Mouse (Mus musculus) midbrain, embryonic 10.5 days (tissue): ENCODE measurements around the gene Thtpa. TPM values are rescaled to one million over a fixed set of nuclear protein-coding genes. Genes with fewer than 3 reads are reported as not detected.

Experiments
- DNase-seq: peaks from one replicate; pipeline ENCODE4 v3.0.0-alpha.2; 2017; ENCODE audit warnings: low spot score
- H3K27ac ChIP-seq: fragments of 300-500 bp; sonication (generic); replicated peaks from 2 replicates; pipeline ENCODE4 v1.5.1; 2016; ENCODE audit warnings: mild to moderate bottlenecking
- H3K27me3 ChIP-seq: fragments of 300-500 bp; sonication (generic); 2 replicates; pipeline ENCODE4 v1.6.1; 2016; ENCODE audit warnings: low read depth, mild to moderate bottlenecking; ENCODE audit not compliant: poor library complexity, severe bottlenecking
- H3K36me3 ChIP-seq: fragments of 300-500 bp; sonication (generic); 2 replicates; pipeline ENCODE4 v1.6.1; 2016; ENCODE audit warnings: mild to moderate bottlenecking, moderate library complexity
- H3K4me1 ChIP-seq: fragments of 300-500 bp; sonication (generic); 2 replicates; pipeline ENCODE4 v1.6.1; 2016
- H3K4me3 ChIP-seq: fragments of 300-500 bp; sonication (generic); 2 replicates; pipeline ENCODE4 v1.5.1; 2016; ENCODE audit warnings: mild to moderate bottlenecking, moderate library complexity
- H3K9me3 ChIP-seq: fragments of 300-500 bp; sonication (generic); replicated peaks from 2 replicates; pipeline ENCODE4 v1.6.1; 2016; ENCODE audit warnings: mild to moderate bottlenecking
- WGBS: fragments of 180-500 bp; shearing (Covaris S2); methylation state at CpG from one replicate; pipeline ENCODE4 v1.1.7; 2016; 5-methylcytosine and 5-hydroxymethylcytosine counted together
- polyA plus RNA-seq: library from polyadenylated mRNA; unstranded; fragments of >200 nt; fragmentation: Nextera tagmentation; extraction: Ambion mirVana; gene quantifications from 2 replicates; pipeline ENCODE4 v1.2.1, GENCODE M21; 2016

Thtpa gene
- polyA plus RNA-seq, 1 experiment from 2014 or later = 28.1 TPM

DNA sequence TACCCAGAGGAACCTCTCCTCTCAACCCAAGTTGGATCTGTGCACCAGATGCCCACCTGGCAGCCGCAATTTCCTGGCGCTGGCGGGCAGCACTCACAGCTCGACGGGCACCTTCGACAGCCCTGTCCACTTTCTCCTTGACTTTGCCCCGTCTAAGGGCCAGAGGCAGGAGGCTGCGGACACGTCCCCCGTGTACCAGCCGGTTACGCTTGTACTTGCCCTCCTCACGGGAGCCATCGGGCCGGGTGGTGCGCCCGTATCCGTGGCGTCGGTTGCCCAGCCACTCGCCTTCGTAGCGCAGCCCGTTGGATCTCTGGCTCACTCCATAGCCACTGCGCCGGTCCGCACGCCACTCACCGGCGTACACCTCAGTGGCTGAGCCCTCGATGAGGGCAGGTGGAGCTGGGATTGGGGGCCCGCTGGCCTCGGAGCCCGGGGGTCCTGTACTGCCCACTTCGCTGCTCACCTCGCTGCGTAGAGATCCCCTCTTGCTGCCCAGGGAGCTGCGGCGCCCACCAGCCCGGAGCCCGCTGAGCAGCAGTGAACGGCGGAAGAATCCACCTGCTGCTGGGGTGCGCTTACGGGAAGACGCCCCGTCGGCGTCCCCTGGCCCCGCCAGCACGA is 18.9 kb downstream of the Thtpa start:
- peak overlapping the region; percentile 81; the same call in 1 of the 2 replicates for H3K4me3 ChIP-seq
- peaks cover 96% of the 10 kb centered on the region for H3K27me3 ChIP-seq
- no peaks in the 10 kb centered on the region for H3K9me3 ChIP-seq
- H3K36me3 ChIP-seq = no peaks in the 10 kb centered on the region
- peaks cover 61% of the 10 kb centered on the region for H3K4me1 ChIP-seq
- no peak overlapping the region for H3K27ac ChIP-seq
- no peak for DNase-seq
- 70% methylated on average over 51 of the region's 51 CpGs for WGBS

DNA sequence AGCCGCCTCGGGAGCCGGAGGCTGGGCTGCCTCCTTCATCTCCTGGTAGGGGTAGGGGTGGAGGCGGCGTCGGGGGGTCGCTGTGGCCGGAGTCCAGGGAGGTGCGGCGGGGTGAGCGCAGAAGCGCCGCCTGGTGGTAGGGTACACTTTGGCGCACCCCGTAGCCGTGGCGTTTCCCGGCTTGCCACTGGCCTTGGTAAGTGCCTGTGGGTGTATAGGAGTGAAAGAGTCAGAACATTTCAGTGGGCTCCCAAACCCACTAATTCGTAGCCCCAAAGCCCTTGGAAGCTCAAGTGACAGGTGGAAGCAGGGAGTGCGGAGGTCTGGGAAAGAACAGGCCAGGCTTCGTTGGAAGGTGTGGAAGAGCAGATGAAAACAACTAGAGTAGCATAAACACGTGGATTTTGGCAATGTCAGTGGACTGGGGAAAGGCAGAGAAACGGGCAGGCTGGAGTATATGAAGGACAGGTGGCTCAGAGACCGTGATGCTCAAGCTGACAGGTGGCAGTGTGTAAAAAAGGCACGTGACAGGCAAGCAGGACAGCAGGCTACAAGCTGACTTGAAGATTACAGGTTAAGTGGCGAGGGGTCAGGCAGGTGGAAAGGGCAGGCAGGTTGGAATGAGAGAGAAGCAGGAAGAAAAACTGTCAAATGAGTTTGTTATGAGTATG is 19.5 kb downstream of the Thtpa start:
- H3K9me3 ChIP-seq = no peaks in the 10 kb centered on the region
- no peaks in the 10 kb centered on the region for H3K36me3 ChIP-seq
- peak; percentile 53 for DNase-seq
- WGBS = 10% methylated on average over 25 of the region's 26 CpGs
- H3K27ac ChIP-seq = peak overlapping the region; percentile 84; the same call in 1 of the 2 replicates
- H3K4me3 ChIP-seq = peak overlapping the region; percentile 81
- H3K4me1 ChIP-seq = peaks cover 54% of the 10 kb centered on the region
- H3K27me3 ChIP-seq = peaks cover 94% of the 10 kb centered on the region

DNA sequence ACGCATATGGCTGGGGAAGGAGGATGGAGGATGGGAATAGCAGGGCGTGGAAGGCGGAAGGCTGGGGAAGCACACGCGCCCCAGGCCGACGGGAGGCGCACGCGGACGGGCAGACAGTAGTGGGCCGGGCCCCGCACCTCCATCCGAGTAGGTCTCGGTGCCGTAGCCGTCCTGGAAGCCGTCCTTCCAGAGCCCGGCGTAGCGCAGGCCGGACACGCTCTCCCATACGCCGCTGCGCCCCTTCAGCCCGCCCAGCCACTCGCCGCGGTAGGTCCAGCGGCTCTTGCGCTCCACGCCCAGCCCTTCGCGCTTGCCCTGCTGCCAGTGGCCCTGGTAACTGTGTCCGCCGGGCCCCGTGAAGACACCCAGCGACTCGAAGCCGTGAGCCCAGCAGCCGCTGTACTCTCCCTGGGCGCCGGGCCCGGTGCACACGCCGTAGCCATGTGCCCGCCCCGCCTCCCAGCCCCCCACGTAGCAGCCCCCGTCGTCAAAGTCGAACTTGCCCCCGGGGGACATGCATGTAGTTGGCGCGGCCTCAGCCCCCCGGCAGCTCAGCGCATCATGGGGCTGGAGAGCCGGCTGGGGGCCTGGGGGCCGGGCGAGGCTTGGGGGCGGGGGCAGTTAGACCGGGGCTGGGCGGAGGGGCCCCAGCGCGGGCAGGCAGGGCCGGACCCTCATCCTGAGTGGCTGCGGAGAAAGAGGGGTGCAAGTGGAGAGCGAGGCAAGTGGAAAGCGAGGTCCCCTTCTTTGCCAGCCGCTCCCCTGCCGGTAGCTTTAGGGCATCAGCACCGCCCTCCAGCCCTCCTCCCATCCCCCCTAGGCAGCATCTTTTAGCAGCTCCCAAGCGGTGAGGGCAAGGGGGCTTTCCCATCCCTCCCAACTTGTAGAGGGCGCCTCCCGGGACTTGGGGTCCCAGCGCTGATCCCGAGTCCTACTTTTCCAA is 20.4 kb downstream of the Thtpa start:
- Histone ChIP-seq H3K36me3 (no peaks in the 10 kb centered on the region), H3K4me1 (peaks cover 45% of the 10 kb centered on the region), H3K27ac (peak overlapping the region; percentile 84), H3K27me3 (peaks cover 84% of the 10 kb centered on the region), H3K9me3 (no peaks in the 10 kb centered on the region), H3K4me3 (peak overlapping the region; percentile 81)
- peak; percentile 68 for DNase-seq
- under 1% methylated on average over 77 of the region's 78 CpGs for WGBS

DNA sequence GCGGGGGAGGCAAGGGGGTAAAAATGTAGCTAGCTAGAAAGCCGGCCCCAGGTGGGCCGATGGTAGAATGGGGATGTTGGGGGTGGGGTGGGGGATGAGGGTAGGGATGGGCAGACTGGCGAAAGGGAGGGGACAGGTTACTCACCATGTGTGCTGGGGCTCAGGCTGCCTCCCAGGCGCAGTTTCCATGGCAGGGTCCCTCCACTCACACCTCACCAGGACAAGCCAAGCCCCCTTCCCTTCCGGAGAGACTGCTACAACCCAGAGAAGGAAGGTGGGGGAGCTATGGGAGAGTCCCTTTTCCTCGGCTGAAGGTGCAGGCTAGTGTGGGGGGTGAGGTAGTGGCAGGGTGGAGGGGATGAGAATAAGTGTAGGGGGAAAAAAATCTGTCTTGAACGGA is 21.3 kb downstream of the Thtpa start:
- Histone ChIP-seq H3K4me3 (peak overlapping the region; percentile 81), H3K4me1 (peaks cover 42% of the 10 kb centered on the region), H3K27ac (peak overlapping the region; percentile 84), H3K9me3 (no peaks in the 10 kb centered on the region), H3K27me3 (peaks cover 76% of the 10 kb centered on the region), H3K36me3 (no peaks in the 10 kb centered on the region)
- peak; percentile 40 for DNase-seq
- WGBS = 0% methylated on average over 8 of the region's 8 CpGs

DNA sequence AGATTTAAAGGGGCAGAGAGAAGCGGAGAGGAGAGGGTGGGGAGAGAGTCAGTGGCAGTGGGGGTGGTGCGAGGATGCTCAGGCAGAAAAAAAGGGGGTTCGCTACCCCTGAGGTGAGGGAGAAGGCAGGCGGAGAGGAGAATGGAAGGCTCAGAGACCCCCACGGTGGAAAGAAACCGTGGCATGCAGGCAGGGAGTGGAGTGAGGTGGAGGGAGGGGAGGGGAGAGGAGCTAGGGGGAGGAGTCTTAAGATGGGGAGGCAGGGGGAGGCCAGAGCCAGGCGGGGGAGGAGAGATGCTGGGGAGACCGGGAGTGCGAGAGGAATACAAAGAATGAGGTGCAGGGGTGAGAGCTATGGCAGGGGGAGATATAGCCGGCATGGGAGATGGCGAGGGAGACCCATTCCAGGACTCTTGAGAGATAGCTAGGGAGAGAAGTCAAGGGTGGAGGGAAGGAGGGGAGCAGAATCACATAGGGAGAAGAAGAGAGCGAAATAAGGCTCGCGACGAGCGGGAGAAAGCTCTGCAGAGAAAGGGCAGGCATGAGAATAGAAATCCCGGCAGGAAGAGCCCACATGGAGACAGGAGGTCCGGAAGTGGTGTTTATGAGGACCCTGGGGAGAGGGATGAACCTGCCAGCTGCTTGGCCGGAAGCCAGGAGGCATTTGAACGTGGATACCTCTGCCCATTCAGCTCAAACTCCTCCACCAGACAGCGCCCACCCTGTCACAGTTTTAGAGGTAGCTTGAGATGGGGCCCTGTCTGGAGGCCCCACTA is 22.0 kb downstream of the Thtpa start, which contains the start of gene Jph4:
Jph4 (minus strand) TSS at position 511 of the 776 bp plus-strand sequence.
- DNase-seq = no peak
- Histone ChIP-seq H3K9me3 (no peaks in the 10 kb centered on the region), H3K36me3 (no peaks in the 10 kb centered on the region), H3K27me3 (peaks cover 69% of the 10 kb centered on the region), H3K27ac (peak within 1 kb of the TSS; percentile 84), H3K4me1 (peaks cover 42% of the 10 kb centered on the region), H3K4me3 (peak within 1 kb of the TSS; percentile 81)
- 4% methylated on average over 21 of the region's 21 CpGs for WGBS

DNA sequence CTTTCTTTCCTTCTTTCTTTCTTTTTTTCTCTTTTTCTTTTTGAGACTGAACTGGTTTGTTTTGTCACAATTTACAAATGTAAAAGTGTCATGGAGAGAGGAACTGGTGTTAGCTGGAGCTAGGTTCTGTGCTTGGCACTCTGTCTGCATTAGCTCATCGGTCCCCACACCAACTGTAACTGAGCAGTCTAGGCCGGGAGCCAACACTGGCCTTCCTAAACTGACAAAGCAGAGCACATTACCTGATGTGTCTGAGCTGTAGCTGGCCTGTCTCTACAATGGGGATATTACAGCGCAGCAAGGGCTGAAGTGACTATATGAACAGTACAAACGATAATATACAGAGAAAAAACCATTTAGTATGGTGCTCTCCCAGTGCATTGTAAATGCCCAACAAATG is 24.3 kb downstream of the Thtpa start:
- H3K36me3 ChIP-seq = no peaks in the 10 kb centered on the region
- H3K4me3 ChIP-seq = no peak overlapping the region
- peaks cover 50% of the 10 kb centered on the region for H3K27me3 ChIP-seq
- no peaks in the 10 kb centered on the region for H3K9me3 ChIP-seq
- H3K27ac ChIP-seq = no peak overlapping the region
- 86% methylated on average over 4 of the region's 4 CpGs for WGBS
- H3K4me1 ChIP-seq = peaks cover 47% of the 10 kb centered on the region
- DNase-seq = no peak

DNA sequence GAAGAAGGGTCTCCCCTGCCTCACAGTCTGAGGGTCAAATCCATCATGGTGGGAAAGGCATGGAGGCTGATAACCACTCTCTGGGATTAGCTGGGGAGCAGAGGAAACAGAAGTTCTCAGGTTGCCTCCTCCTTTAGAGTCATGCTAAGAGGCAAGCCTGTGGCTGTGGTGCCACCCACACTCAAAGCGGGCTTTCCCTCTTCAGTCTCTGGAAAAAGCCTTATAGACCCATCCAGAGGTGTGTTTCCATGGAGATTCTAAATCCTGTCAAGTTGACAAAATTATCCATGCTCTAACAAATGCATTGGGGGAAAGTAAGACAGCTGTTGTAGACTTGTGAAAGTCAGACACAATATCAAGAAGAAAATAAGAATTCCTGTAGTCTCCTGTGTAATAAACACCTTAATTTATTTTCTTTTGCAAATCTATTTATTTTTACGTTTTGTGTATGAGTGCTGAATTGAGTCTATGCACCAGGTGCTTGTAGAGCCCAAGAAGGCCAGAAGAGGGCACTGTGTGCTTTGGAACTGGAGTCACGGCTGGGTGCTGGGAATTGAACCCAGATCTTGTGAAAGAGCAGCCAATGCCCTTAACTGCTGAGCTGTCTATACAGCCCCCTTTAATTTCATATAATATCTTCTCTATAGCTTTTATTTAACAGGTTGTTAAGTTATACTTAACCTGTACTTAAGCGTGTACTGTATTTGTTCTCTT is 25.0 kb downstream of the Thtpa start:
- no peaks in the 10 kb centered on the region for H3K36me3 ChIP-seq
- 75% methylated on average over 4 of the region's 4 CpGs for whole genome bisulfite sequencing
- H3K27me3 ChIP-seq = peaks cover 42% of the 10 kb centered on the region

DNA sequence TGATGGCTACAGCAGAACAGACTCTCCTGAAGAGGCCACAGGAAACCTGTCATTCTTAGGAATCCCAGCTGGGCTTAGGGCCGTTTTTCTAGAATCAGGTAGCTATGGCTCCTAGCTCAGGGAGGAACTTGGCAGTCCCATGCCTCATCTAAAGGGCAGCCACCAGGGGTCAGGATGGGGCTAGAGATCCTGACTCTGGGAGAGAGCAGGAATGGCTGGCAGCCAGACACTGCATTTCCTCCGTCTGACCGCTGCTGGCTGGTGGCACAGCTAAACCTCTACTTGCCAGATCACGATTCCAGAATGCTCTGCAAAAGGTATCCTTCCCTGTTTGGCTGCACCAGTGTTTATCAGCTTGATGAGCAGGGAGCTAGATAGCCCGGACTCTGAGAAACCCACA is 27.4 kb downstream of the Thtpa start:
- peaks cover 19% of the 10 kb centered on the region for H3K27me3 ChIP-seq
- peaks cover 16% of the 10 kb centered on the region for H3K4me1 ChIP-seq
- no peak overlapping the region; the same call in 1 of the 2 replicates for H3K4me3 ChIP-seq
- peak; percentile 83 for DNase-seq
- no peaks in the 10 kb centered on the region for H3K9me3 ChIP-seq
- 11% methylated on average over 5 of the region's 5 CpGs for WGBS
- H3K27ac ChIP-seq = no peak overlapping the region
- H3K36me3 ChIP-seq = no peaks in the 10 kb centered on the region

More for the DNA sequence above, 25.0 kb downstream of the Thtpa start:
- Histone ChIP-seq H3K4me1 (peaks cover 39% of the 10 kb centered on the region), H3K4me3 (no peak overlapping the region), H3K9me3 (no peaks in the 10 kb centered on the region), H3K27ac (no peak overlapping the region)
- no peak for DNase-seq

DNA sequence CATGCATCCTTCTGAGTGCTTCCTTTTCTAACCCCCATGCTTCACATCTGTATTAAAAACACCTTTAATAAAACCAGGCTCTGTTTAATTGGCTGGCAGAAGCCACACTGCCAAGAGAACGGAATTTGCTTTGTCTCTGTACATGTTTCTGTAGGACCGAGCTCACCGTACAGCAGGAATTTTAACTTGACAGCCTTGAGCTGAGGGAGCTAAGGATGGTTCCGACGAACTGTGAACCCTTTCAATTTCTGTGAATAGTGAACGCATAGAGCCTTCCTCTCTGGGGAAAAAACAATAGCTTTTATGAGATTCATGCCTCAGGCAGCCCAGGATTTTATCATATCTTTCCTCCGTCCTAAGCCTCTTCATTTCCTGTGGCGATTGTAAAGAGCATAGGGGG is 27.8 kb downstream of the Thtpa start:
- no peak overlapping the region for H3K27ac ChIP-seq
- peaks cover 15% of the 10 kb centered on the region for H3K27me3 ChIP-seq
- H3K9me3 ChIP-seq = no peaks in the 10 kb centered on the region
- peaks cover 12% of the 10 kb centered on the region for H3K4me1 ChIP-seq
- no peak overlapping the region; the same call in 1 of the 2 replicates for H3K4me3 ChIP-seq
- WGBS = 66% methylated on average over 8 of the region's 8 CpGs
- no peak for DNase-seq
- no peaks in the 10 kb centered on the region for H3K36me3 ChIP-seq

DNA sequence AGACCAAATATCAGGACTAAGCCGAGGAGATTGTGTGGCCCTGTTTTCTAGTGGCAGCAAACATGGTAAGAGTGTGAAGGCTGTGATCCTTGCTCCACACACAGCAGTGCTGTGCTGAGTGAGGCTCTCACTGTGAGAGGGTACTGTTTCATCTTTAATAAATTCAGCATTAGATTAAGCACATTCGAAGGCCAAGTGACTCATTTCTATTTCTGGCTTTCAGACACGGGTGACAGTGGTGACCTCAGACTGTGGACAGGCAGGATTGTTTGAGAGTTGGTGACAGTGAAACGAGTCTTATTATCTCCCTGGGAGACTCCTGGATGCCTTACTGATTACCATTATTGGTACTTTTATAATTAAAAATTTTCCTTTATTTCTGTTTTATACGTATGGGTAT is 31.1 kb downstream of the Thtpa start:
- Histone ChIP-seq H3K36me3 (no peaks in the 10 kb centered on the region), H3K4me1 (peaks cover 11% of the 10 kb centered on the region), H3K27me3 (0 out of 2 replicates have a peak, but pooled peaks cover 4% of the 10 kb centered on the region), H3K27ac (no peak overlapping the region), H3K9me3 (no peaks in the 10 kb centered on the region), H3K4me3 (no peak overlapping the region)
- no peak for DNase-seq
- whole genome bisulfite sequencing = 87% methylated on average over 5 of the region's 5 CpGs

DNA sequence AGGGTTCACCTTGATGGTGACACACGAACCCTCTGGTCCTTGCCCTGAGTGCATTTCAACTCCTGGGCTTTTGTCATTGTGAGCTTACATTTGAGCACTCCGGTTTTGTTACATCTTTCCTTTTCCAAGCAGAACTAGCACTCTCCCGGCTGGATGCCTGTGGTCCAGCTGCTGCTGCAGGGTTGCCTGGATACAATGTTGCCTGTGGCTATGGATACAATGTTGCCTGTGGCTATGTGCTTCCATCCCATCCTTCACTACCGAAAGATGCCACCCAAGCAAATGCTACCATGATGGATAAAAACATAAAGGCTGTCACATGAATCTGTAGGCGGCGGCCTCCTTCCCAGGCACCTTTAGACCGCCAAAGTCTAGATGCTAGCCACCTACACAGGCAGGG is 31.9 kb downstream of the Thtpa start:
- 77% methylated on average over 7 of the region's 7 CpGs for WGBS
- H3K36me3 ChIP-seq = no peaks in the 10 kb centered on the region

More for the DNA sequence above, 31.9 kb downstream of the Thtpa start:
- Histone ChIP-seq H3K27ac (no peak overlapping the region), H3K4me1 (peaks cover 11% of the 10 kb centered on the region), H3K27me3 (0 out of 2 replicates have a peak, but pooled peaks cover 4% of the 10 kb centered on the region), H3K9me3 (no peaks in the 10 kb centered on the region), H3K4me3 (no peak overlapping the region)
- DNase-seq = no peak
